Mouse (Mus musculus) forebrain, embryonic 14.5 days (tissue): ENCODE results near the gene Clint1. TPM values are rescaled to one million over a fixed set of nuclear protein-coding genes. Genes with fewer than 3 reads are reported as not detected.

Experiments
- ATAC-seq: fragments of 200-750 bp; cut with Nextera tagmentation; 2 replicates; pipeline ENCODE4 v1.8.0; 2017; ENCODE audit warnings: mild to moderate bottlenecking, moderate library complexity
- DNase-seq: peaks from one replicate; pipeline ENCODE4 v3.0.0-alpha.2; 2015; ENCODE audit warnings: low spot score
- H3K27ac ChIP-seq: fragments of 300-500 bp; sonication (generic); 2 replicates; pipeline ENCODE4 v1.5.1; 2014; ENCODE audit warnings: low read depth, mild to moderate bottlenecking, control low read depth, low read length, moderate library complexity
- H3K27me3 ChIP-seq: fragments of 300-500 bp; sonication (generic); replicated peaks from 2 replicates; pipeline ENCODE4 v1.6.1; 2014; ENCODE audit warnings: low read length, control low read depth, mixed read lengths; ENCODE audit not compliant: control insufficient read depth, insufficient read depth
- H3K36me3 ChIP-seq: fragments of 300-500 bp; sonication (generic); 2 replicates; pipeline ENCODE4 v1.6.1; 2014; ENCODE audit warnings: low read length, control low read depth; ENCODE audit not compliant: control insufficient read depth, insufficient read depth
- H3K4me1 ChIP-seq: fragments of 300-500 bp; sonication (generic); 2 replicates; pipeline ENCODE4 v1.6.1; 2014; ENCODE audit warnings: antibody characterized with exemption, low read length, control low read depth; ENCODE audit not compliant: control insufficient read depth, insufficient read depth
- H3K4me2 ChIP-seq: fragments of 300-500 bp; sonication (generic); 2 replicates; pipeline ENCODE4 v1.6.1; 2014; ENCODE audit warnings: mild to moderate bottlenecking, control low read depth, low read length
- H3K4me3 ChIP-seq: fragments of 300-500 bp; sonication (generic); 2 replicates; pipeline ENCODE4 v1.5.1; 2014; ENCODE audit warnings: low read depth, low read length, control low read depth
- H3K9ac ChIP-seq: fragments of 300-500 bp; sonication (generic); 2 replicates; pipeline ENCODE4 v1.6.1; 2014; ENCODE audit warnings: mild to moderate bottlenecking, low read length, control low read depth, moderate library complexity
- H3K9me3 ChIP-seq: fragments of 300-500 bp; sonication (generic); replicated peaks from 2 replicates; pipeline ENCODE4 v1.6.1; 2016; ENCODE audit warnings: low read length, control low read depth, mixed read lengths; ENCODE audit not compliant: control insufficient read depth
- WGBS: fragments of 180-500 bp; shearing (Covaris S2); extraction: QIAGEN DNeasy Blood & Tissue Kit; methylation state at CpG from one replicate; pipeline ENCODE4 v1.1.7; 2014; 5-methylcytosine and 5-hydroxymethylcytosine counted together
- polyA plus RNA-seq: library from polyadenylated mRNA; unstranded; fragments of >200 nt; fragmentation: Nextera tagmentation; extraction: Ambion mirVana; gene quantifications from 2 replicates; pipeline ENCODE4 v1.2.1, GENCODE M21; 2014

Clint1 gene
- polyA plus RNA-seq, 1 experiment from 2014 or later, result 38.4 TPM

GRCm38 (mm10) chr11:45810805-45811204 is 41.0 kb upstream of the Clint1 start:
- H3K9ac ChIP-seq, result no peak overlapping the region
- no peak for ATAC-seq
- H3K36me3 ChIP-seq, result no peaks in the 10 kb centered on the region
- no peak overlapping the region for H3K4me2 ChIP-seq
- no peak for DNase-seq
- H3K27me3 ChIP-seq, result no peaks in the 10 kb centered on the region
- no peak overlapping the region for H3K4me3 ChIP-seq
- 92% methylated on average over 8 of the region's 8 CpGs for WGBS
- H3K27ac ChIP-seq, result no peak overlapping the region
- no peaks in the 10 kb centered on the region for H3K9me3 ChIP-seq
- H3K4me1 ChIP-seq, result no peaks in the 10 kb centered on the region

DNA sequence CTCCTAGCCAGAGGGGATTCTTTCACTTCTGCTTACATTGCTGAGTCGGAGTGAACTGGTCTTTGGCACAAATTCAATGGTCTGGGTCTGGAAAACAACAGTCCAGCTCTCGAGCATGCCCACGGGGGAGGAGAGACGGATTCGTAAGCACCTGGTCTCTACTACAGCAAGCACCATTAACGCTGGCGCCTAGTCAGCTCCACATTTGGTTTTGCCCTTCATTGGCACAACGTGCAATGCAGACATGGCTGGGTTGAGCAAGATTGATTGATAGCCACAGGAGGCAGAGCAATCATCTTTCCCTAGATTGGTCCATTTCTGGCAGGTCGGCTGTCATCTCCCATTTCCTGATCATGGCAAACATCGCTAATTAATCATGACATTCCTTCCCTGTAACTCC is 36.2 kb upstream of the Clint1 start:
- Histone ChIP-seq H3K4me2 (no peak overlapping the region), H3K27ac (no peak overlapping the region), H3K9me3 (no peaks in the 10 kb centered on the region), H3K36me3 (no peaks in the 10 kb centered on the region), H3K27me3 (no peaks in the 10 kb centered on the region), H3K9ac (no peak overlapping the region), H3K4me3 (no peak overlapping the region), H3K4me1 (no peaks in the 10 kb centered on the region)
- DNase-seq, result no peak
- WGBS, result 82% methylated on average over 10 of the region's 10 CpGs
- ATAC-seq, result no peak

- Histone ChIP-seq H3K36me3 (no peaks in the 10 kb centered on the region), H3K9ac (no peak overlapping the region), H3K4me3 (no peak overlapping the region), H3K27ac (no peak overlapping the region), H3K27me3 (no peaks in the 10 kb centered on the region), H3K4me1 (no peaks in the 10 kb centered on the region), H3K9me3 (no peaks in the 10 kb centered on the region), H3K4me2 (no peak overlapping the region)
- ATAC-seq (no peak), DNase-seq (no peak)
- WGBS, result 57% methylated on average over 1 of the region's 1 CpGs
Measured at GRCm38 (mm10) chr11:45816712-45817111, 35.1 kb upstream of the Clint1 start.

DNA sequence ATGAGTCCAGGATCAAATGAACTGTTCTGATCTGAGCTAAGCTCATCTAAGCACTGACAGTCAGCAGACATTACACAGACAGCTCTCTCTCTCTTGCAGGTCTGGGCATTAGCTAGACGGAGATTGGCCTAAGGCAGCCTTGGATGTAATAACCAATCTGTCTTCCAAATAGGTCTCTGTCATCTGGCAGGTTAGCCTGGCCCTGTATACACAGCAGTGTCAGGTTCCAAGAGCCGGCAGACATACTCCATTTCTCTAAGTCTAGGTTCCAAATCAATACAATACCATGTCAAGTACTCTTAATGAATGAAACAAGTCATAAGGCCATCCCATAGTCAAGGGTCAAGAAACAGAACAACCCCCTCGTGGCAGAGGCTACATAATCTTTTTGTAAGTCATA is 33.9 kb upstream of the Clint1 start:
- no peak overlapping the region for H3K27ac ChIP-seq
- no peak overlapping the region for H3K4me3 ChIP-seq
- no peak overlapping the region for H3K4me2 ChIP-seq
- ATAC-seq, result no peak
- H3K4me1 ChIP-seq, result no peaks in the 10 kb centered on the region
- WGBS, result 74% methylated on average over 3 of the region's 3 CpGs
- no peak overlapping the region for H3K9ac ChIP-seq
- no peak for DNase-seq
- H3K9me3 ChIP-seq, result no peaks in the 10 kb centered on the region
- no peaks in the 10 kb centered on the region for H3K27me3 ChIP-seq
- H3K36me3 ChIP-seq, result no peaks in the 10 kb centered on the region

DNA sequence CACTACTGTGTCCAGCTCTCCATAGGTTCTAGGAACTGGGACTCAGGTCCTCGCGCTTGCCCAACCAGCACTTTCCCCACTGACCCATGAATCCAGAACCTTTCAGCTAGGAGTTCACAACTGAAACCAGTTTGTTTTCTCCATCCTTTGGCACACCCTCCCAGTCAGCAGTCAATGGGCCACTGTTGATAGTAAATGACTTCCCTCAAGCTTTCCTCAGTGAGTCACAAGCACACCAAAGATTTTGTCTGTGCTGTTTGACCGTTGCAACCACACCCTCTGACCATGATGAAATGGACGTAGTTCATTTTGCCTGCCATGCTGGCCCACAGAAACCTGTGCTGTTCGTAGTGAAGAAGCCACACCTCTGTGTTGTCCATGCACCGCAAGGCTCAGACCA is 30.9 kb upstream of the Clint1 start:
- Histone ChIP-seq H3K4me1 (no peaks in the 10 kb centered on the region), H3K4me3 (no peak overlapping the region), H3K27ac (no peak overlapping the region), H3K36me3 (no peaks in the 10 kb centered on the region), H3K9ac (no peak overlapping the region), H3K9me3 (no peaks in the 10 kb centered on the region), H3K4me2 (no peak overlapping the region), H3K27me3 (no peaks in the 10 kb centered on the region)
- ATAC-seq (no peak), DNase-seq (no peak)
- WGBS, result 94% methylated on average over 6 of the region's 6 CpGs

- Histone ChIP-seq H3K4me1 (peaks cover 2% of the 10 kb centered on the region; the same call in 1 of the 2 replicates), H3K27ac (no peak overlapping the region), H3K9ac (no peak overlapping the region), H3K9me3 (no peaks in the 10 kb centered on the region), H3K36me3 (no peaks in the 10 kb centered on the region), H3K27me3 (no peaks in the 10 kb centered on the region), H3K4me3 (no peak overlapping the region), H3K4me2 (no peak overlapping the region)
- no peak for ATAC-seq
- peak; percentile 7 for DNase-seq
Measured at GRCm38 (mm10) chr11:45830112-45830511, 21.7 kb upstream of the Clint1 start.

DNA sequence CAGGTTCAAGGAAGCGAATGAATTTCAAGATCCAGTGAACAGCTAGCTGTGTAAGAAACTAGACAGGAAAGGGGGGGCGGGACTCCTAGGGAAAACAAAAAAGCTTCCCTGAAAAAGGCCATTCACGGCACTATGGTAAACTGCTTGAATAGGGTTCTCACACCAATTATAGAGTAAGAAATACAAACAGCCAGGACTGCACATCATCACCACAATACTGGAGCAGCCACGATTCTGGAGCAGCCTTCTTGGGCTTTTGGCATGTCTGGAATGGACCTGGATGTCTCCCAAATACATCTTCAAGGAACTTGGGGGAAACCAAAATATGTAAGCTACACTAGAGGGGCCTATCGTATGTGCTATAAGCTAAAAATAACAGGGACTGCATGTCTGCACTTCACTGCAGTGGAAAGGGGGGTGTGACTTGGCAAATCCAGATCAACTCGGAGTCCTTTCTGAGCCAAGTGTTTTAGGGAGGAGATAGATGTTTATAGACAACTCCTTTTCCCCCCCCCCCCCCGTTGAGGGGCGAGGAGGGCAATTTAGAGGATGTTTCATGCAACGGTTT is 21.0 kb upstream of the Clint1 start:
- no peak overlapping the region for H3K4me2 ChIP-seq
- H3K4me3 ChIP-seq, result no peak overlapping the region
- peaks cover 2% of the 10 kb centered on the region; the same call in 1 of the 2 replicates for H3K4me1 ChIP-seq
- H3K27me3 ChIP-seq, result no peaks in the 10 kb centered on the region
- H3K9ac ChIP-seq, result no peak overlapping the region
- 38% methylated on average over 9 of the region's 9 CpGs for WGBS
- H3K27ac ChIP-seq, result no peak overlapping the region
- H3K36me3 ChIP-seq, result no peaks in the 10 kb centered on the region
- ATAC-seq (no peak; the same call in 1 of the 2 replicates), DNase-seq (peak; percentile 47)
- H3K9me3 ChIP-seq, result no peaks in the 10 kb centered on the region

- Histone ChIP-seq H3K27ac (no peak overlapping the region), H3K9ac (no peak overlapping the region), H3K4me3 (no peak overlapping the region), H3K27me3 (no peaks in the 10 kb centered on the region), H3K4me1 (peaks cover 2% of the 10 kb centered on the region; the same call in 1 of the 2 replicates), H3K4me2 (no peak overlapping the region), H3K9me3 (no peaks in the 10 kb centered on the region), H3K36me3 (no peaks in the 10 kb centered on the region)
- DNase-seq (no peak), ATAC-seq (no peak)
- WGBS, result 88% methylated on average over 15 of the region's 15 CpGs
Measured at GRCm38 (mm10) chr11:45831476-45832143, 20.2 kb upstream of the Clint1 start.

GRCm38 (mm10) chr11:45835625-45836255 is 16.1 kb upstream of the Clint1 start:
- Histone ChIP-seq H3K27me3 (no peaks in the 10 kb centered on the region), H3K36me3 (no peaks in the 10 kb centered on the region), H3K27ac (no peak overlapping the region), H3K4me2 (no peak overlapping the region), H3K4me1 (peaks cover 2% of the 10 kb centered on the region; the same call in 1 of the 2 replicates), H3K9ac (no peak overlapping the region), H3K9me3 (no peaks in the 10 kb centered on the region), H3K4me3 (no peak overlapping the region)
- 5% methylated on average over 4 of the region's 4 CpGs for WGBS
- no peak for DNase-seq
- no peak for ATAC-seq
